Mouse (Mus musculus) kidney, adult 9 months (tissue): ENCODE results near the gene Hk2.
"Not testable (repeated sequence)": the region's sequence is repeated elsewhere in the genome, so short reads cannot be mapped to it uniquely, and the experiment has no call there.

Experiments used
- DNase-seq: peaks from one replicate; pipeline ENCODE4 v3.0.0; 2022

Hk2 gene

DNA sequence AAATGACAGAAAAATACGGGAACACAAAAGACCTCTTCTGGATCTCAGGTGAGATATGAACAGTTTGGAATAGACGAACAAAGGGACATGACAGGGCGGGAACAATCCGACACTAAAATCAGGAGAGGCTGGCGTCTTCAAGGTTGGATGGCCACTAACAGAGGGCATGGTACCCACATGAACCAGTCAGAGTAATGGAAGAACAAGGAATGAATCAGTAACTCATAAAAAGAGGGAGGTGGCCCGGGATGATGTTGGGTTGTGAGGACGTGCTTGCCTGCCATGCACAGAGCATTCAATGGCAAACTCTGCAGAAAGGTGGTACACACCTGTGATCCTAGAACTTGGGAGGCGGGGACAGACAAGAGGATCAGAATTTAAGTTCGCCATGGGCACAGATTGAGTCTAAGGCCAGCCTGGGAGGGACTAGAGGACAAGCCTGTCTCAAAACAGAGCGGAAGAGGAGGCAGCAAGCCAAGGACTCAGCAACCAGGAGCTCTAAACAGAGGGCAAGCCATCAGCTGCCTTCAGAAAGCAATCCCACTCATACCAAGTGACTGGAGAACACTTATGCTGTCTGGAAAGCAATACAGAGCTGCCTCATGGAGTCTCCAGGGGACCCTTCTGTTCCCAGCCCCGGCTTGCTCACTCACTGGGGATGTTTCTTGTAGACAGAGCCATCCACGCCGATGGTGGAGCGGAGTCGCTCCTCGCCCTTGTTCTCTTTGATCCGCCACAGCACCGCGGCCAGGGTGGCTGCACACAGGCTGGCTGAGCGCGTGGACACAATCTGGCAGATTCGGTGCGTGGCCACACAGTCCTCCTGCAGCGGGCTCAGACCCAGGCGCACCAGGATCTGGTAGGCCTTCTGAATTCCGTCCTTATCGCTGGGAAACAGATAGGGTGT lies 36.4 kb downstream of the Hk2 start:
- DNase-seq: no peak

DNA sequence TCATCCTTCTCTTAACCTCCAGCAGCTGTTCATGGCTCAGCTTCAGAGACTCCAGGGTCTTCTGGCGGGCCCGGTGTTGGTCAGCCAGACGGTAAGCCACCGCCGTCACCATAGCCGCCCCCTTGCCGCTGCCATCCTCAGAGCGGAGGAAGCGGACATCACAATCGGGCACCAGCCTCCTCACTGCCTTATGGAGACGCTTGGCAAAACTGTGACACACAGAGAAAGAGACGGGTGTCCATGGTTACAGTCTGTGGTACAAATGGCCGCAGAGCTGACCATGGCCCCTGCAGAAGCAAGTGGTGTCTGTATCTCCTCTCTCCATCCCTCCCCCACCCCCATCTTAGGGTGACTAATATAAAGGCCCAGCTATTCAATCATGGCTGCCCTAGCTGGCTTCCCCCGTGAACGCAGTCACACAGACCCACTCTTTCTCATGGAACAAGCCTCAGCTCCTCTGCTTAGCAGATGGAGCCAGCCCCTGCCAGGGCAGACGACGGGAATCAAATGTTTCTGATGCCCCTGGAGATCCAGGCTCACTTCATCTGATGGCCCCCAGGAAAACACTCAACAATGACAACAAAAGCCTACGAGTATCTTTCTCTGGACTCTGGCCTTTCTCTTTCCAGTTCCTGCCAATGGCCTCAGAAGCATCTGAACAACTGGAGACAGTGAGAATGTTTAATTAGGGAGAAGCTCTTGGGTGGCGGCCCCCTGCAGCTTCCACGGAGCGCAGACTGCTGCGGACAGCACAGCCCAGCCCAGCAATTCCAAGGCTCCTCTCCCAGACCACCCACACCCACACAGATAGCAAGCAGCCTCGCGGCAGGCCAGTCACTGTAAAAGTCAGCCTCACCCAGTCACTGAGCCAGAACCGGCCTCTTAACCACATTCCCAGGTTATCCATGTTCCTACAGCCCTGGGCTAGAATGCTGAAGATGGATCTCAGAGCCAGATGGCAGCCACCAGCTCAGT lies 37.3 kb downstream of the Hk2 start:
- no peak for DNase-seq

DNA sequence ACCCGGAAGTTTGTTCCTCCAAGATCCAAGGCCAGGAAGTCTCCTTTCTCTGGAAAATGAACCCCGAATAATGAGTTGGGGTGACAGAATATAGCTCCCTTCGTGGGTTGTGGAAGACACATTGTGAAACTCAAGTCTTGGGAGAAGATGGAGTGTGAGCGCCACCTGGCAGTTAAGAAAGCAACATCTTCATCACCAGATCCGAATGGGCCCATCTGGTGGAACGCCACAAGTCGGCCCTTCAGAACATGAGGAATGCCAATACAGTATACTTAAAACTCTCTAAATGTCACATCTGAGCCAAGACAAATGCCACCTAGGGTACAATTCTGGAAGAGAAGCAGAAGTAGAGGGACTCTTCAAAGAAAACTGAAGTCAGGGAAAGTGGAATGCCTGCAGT lies 38.9 kb downstream of the Hk2 start:
- no peak for DNase-seq

DNA sequence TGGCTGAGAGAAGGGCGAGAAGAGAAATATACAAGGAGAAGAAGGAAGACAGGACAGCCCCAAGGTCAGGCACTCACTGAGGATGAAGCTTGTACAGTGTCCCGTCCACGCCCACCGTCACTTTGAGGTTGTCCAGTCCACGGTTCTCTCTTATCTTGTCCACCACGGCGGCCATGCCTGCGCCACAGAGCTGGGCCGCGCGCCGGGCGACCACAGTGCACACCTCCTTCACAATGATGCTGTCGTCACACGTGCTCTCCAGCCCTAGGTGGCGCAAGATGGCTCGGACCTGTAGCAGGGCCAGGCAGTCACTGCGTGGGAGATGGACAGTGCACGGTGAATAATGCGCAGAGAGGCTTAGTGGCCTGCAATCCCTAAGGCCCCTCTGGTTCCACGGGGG lies 45.6 kb downstream of the Hk2 start:
- no peak for DNase-seq

DNA sequence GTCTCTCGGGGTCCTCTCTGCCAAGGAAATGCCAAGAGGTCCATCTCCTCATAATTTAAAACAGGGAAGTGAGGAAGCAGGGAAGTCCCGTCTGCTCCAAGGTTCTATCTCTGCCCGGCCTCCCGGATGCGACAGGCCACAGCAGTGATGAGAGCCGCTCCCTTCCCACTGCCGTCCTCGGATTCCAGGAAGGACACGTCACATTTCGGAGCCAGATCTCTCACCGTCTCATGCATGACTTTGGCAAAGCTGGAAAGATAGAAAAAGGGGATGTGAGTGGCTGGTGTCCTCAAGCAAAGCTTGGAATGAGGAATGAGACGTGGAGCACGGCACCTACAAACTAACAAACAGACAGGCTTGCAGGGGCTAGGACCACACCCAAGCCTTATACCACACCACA lies 47.0 kb downstream of the Hk2 start:
- no peak for DNase-seq

DNA sequence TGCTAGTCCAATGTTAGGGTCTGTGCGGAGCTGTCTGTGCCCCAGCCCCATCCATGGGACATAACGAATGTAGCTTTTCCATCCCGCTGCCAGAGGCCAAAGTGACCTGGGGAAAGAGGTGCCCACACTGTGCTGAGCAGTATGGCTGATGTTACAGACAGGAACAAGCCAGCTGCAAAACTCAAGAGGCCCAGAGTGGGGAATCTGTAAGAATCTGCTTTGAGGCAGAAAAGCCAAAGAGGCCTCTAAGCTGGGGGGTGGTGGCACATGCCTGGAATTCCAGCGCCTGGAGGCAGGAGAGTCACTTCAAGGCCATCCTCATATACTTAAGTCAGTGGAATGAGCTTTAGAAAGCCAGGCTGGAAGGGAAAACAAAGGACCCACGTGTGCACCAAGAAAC lies 50.9 kb downstream of the Hk2 start:
- DNase-seq: no peak

DNA sequence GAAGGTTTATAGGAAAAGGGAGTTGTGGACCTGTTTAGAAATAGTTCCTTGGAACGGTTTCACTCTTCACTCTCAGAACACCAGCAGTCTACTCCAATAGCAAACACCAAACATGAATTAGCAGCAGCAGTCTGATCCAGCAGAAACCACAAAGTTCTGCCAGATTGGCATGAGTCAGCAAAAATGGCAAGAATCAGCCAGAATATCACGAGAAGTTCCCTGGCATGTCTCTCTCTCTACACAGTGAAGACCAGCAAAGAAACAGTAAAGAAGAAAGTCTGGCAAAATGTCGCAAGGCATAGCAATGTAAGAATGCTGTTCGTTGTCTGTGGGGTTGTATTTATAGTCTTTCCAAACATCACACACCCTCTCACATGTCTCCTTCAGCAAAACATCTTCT lies 58.1 kb downstream of the Hk2 start:
- no peak for DNase-seq

DNA sequence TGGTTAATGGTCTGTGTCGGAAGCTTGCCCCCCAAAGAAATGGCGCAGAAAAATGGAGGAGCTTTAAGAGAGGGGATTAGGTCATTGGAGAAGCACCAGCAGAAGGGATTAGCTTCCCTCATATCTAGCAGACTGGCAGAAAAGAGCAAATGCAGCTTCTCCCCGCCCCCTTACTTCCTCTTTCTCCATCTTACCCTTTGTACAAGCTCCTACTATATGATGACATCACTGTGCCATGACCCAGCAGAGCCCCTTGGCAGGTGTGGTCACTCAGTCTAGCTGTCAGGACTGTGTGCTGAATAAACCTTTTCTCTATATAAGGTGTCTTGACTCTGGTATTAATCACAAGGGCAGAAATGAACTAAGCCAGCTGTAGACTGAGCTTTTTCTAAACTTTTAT lies 58.6 kb downstream of the Hk2 start:
- no peak for DNase-seq

DNA sequence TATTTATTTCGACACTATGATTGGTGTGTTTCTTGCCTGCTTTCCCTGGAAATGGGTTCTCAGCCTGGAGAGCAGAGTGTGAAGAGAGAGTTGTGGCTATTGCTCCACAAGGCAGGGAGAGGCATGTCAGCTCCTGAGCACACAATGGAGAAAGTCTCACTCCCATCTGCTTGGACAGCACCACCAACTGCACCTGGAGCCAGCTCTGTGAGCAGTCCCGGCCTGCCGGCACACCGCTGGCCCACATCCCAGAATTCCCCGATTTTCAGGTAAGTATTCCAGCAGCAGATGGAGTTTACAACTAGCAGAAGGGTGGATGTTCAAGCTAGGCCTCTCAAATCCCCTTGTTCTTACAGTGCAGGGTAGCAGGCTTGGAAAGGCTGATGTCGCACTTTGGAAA lies 59.0 kb downstream of the Hk2 start:
- DNase-seq: no peak

DNA sequence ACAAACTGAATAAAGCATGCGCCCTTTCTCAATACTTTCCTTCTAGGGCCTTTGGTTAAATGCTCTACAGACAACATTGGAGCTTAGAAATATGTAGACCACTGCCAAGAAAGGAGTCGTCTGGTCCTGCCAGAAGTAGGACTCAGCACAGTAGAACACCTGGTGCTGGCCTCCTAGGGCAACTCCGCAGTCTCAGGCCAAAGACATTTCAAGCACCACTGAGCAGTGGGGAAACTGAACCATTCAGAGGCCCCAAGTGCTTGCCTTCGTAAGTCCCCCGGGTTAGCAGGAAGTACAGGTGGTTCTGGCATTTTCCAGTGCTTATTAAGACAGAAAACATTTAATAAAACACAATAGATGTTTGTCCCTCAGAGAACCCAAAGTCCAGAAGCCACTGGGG lies 59.4 kb downstream of the Hk2 start:
- no peak for DNase-seq

DNA sequence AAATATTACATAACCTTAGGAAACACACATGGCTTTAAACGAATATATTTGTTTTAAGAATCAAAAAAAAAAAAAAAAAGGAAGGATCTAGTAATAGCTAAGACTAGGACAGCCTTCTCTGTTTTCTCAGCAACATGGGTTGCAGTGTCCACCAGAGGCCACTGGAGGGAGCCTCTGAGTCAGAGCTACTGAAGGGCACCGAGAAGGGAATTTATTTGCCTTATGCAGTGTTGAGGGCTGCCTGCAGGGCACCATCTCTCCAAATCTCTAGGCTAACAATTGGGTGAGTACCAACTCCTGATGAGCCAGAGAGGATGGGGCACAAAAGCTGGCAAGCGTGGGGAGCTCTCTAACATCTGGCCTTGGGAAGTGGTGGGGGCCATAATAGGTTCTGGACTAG lies 60.0 kb downstream of the Hk2 start:
- peak; percentile 75 for DNase-seq

DNA sequence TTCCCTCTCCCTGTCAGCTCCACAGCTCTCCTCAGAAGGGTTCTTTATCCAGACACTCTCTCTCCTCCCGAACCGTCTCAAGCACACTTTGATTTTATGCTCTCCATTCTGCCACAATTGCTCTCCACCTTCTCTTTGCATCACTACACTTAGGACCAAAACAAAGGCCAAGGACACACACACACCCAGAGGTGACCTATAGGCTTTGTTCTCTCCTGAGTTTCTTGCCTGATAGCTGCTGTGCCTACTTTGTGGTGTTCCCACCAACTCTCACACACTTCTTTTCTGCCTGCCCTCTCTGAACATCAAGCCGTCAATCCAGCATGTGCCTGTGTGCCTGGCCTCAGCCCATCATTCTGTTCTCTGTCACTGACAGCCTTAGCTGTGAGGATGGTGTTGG lies 66.5 kb downstream of the Hk2 start:
- no peak for DNase-seq

DNA sequence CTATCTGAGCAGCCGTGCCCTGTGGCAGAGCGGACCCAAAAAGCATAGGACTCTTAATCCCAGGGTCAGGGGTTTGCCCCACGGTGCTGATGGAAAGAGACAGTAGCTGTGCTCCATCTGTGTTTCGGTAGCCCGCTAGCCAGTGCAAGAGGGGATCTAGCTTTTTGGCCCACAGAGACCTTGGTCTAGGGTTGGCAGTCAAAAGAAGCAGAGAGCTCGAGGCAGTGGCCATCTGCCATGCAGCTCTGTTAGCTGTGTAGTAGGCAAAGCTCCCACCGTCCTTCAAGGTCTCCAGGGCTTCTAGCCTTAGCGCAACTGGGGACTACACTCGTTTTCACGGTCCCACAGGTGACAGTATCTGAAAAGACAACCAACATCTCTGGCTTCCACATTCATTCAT lies 67.0 kb downstream of the Hk2 start:
- no peak for DNase-seq

DNA sequence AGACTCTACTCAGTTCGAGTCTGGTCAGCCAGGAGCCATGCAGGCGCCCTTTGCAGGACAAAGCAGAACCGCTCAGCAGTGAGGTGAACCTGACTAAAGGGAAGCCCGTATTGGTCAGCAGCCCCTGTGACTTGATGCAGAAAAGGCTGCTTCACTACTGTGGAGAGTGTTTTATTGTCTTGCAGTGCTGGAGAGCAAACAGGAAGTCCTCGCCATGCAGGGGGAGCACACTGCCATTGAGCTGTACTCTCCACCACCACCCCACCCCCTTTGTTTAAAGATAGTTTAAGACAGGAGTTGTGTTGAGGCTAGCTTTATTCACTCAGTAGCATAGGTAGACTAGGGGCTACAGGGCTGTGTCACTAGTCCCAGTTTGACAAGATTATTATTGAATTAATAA lies 69.0 kb downstream of the Hk2 start, which contains the start of gene Pole4:
Gene Pole4 (minus strand): TSS at position 145 of the 400 bp plus-strand sequence.
- no peak for DNase-seq

DNA sequence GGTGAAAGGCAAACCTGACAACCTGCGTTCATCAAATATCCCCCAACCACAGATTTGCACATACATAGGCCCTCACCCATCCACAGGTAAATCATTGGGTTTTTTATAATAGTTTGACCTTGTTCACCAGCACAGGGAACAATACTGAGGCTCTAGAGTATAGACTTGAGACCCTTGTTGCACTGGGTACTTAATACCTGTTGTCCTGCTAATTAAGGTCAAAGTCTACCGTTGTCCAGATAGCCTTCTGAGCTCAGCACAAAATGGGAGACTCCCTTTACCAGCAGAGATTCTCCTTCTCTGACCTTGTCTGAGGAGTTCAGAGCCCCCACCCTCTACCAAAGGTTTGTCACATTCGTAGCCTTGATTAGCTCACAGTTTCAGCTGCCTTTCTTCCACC lies 70.5 kb downstream of the Hk2 start:
- DNase-seq: no peak

DNA sequence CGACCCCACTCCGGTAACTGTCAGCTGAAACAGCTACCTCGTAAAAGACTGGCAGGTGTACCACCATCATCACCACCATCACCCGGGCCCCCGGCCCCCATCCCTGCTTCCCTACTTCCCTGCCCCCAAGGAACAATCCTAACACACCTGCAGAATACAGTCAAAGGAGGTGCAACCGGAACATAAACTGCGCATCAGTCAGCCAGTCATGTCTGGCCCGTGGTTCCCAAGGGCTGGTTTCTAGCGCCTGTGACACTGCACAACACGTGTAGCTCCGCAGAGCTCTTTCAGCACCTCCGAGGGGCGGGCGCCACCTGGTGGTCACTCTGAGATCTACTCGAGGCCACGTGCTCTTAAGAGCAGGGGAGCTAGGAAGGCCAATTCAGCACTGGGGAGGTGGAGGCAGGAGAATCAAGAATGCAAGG lies 71.6 kb downstream of the Hk2 start:
- DNase-seq: peak; percentile 82

DNA sequence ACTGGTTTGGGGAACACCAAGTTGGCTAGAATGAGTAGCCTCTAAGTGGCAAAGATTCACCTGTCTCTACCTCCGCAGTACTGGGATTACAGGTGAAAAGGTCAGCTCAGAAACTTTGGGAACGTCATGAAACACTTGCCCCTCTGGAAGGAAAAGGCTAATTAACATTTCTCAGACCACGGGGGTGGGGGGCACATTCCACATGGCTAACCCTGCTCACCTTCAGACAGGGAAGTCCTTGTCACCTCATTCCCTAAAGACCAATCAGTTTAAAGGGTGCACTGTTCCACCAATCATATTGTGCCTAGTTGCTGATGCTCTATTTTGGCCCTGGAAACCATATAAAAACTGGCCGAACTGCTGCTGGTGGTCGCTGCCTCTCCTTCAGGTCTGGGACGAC lies 73.0 kb downstream of the Hk2 start:
- DNase-seq: no peak

DNA sequence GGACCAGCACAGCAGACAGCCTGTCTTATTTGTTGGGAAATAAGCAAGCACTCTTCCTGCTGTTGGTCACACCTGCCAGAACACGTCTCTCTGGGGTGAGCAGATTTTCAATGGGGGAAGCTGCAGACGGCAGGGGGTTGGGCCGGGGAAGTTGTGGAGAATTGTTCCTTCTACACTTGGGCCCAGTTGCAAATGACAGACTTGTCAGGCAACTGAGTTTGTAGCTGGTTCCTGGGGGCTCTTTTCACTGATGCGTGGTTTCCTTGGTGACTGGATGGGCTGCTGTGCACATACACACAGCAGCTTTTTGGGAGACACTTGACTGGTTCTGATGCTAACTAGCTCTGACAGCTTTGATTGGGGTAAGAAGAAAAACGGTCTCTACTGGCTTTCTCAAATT lies 74.4 kb downstream of the Hk2 start:
- no peak for DNase-seq

DNA sequence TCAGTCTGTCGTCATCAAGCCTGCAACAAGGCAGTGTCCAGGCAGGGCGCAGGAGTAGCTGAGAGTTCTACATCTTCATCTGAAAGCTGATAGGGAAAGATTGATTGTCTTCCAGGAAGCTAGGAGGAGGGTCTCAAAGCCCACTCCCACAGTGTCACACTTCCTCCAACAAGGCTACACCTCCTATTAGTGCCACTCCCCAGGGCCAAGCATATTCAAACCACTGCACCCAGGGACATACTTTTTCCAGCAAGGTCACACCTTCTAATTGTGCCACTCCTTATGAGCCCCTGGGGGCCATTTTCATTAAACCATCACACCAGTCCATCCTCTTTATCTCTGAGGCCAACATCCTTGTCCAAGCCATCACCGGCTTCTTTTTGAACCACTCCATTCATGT lies 77.5 kb downstream of the Hk2 start:
- no peak for DNase-seq

DNA sequence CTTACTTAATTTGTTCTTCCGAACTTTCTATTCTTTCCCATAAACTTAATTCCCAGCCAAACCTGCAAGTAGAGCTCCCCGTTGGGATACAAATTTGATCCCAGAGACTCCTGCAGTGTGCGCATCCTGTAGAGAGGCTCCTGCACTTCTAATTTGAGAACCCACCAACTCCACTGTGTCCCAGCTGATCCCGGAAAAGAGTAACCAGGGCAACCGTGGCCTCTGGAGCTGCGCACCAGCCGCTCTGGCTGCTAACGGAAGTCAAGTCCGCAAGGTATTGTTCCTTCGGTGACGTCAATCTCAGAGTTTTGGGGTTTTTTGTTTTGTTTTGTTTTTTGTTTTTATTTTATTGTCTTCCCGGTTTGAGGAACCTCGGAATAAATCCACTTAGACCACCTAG lies 79.6 kb downstream of the Hk2 start:
- DNase-seq: no peak

DNA sequence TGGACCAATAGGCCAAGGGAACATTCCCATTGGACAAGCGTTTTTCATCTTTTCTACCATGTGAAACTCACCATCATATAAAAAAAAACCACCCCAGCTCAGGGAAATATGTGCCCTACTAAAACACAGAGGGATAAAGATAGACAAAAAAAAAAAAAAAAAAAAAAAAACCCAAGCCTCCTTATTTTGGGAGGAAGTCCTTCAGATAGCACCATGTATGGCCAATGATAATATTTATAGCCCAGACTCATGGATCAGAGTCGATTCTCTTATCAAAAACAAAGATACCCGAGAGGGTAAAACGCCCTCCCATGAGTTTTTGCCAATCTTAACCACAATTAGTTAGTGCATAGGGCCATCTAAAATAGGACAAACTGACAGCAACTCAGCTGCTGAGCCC lies 84.8 kb downstream of the Hk2 start:
- DNase-seq: no peak

DNA sequence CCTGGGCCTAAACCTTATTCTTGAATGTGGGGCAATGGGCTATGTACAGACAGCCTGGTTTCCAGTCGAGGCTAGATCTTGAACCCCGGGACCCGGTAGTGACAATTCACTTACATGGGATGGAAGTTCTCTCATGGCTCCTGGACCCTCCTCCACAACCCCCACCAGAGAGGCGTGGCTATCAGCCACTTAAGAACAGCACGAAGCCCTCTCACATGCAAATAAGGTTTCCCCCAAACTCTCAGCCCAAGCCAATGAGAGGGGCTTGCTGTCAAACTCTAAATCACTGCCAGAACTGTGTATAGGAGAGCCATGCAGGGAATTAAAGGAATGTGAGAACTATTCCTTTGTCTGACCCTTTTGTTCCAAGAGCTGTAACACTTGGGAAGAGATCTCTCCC lies 85.7 kb downstream of the Hk2 start:
- DNase-seq: not testable (repeated sequence)

DNA sequence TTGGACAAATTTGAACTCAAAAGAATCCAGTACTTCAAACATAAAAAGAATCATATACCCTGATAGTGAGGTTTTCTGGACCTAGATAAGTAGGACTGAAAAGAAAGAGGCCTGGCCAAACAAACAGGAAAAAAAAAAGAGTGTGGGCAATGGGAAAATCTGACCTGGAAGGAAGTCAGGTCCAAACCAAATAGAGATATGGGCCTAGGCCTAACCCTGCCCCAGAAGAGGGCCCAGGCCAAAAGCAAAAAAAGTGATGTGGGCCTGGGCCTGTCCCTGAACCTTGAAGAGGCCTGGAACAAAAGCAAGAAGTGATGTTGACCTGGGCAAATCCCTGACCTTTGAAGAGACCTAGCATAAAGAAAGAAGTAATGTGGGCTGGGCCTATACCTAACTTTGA lies 90.1 kb downstream of the Hk2 start:
- DNase-seq: no peak

DNA sequence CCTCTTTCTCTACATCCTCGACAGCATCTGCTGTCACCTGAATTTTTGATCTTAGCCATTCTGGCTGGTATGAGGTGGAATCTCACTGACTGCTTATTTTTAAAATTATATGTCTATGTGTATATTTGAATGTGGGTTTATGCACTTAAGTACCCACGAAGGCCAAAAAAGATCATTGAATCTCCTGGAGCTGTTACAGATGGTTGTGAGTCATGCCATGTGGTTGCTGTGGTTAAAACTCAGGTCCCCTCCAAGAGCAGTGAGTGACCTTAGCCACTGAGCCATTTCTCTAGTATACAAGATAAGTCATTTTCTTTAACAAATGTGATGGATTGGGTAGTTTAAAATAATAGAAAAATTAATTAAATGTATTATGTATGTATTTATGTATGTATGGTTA lies 95.0 kb downstream of the Hk2 start:
- not testable (repeated sequence) for DNase-seq
